Mouse (Mus musculus): ENCODE data around the gene Hnrnpab. TPM values are rescaled to one million over a fixed set of nuclear protein-coding genes. Genes with fewer than 3 reads are reported as not detected.

The Hnrnpab gene
- total RNA-seq (2014; fragmentation: Nextera tagmentation) (504 and 536 TPM in 2 replicates), total RNA-seq (2017) (669 and 683 TPM in 2 replicates), polyA plus RNA-seq (2012) (1,141 and 1,394 TPM in 2 replicates)

DNA sequence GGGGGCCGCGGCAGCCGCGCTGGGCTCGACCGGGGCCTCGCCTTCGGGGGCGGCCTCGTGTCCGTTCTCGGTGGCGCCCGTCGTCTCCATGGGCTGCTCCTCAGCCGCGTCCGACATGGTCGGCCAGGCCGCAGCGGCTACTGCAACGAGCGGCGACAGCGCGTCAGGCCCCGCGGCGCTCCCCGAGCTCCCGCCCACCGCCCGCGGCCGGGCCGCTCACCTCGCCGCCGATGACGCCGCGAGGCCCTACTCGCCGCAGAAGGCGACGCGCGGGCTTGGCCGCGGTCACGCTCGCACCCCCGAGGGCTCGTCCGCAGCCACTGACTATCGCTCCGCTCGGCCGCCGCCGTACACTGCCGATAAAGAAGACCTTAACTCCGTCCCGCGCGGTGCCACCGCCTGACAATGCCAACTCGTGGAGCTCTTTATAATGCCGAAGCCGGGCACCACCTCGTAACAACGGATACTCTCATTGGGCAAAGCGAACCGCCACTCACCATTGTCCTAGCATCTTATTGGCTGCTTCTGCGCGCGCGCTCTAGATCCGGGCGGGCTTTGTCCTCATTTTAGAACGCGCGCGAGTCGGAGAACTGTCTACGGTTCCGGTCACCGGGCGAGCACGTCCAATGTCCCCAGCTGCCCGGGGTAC, at the start of gene Hnrnpab:
Hnrnpab (minus strand) TSS at position 401 of the 649 bp plus-strand sequence.
- Histone ChIP-seq H3K4me1 (ENCODE audit: insufficient read depth, low read depth, low read length) (peaks cover 59% of the 10 kb centered on the region), H3K9me3 (replicated peaks) (no peaks in the 10 kb centered on the region), H3K36me3 (replicated peaks) (peaks cover 46% of the 10 kb centered on the region), H3K27me3 (ENCODE audit: insufficient read depth, low read length) (no peaks in the 10 kb centered on the region), H3K4me3 (ENCODE audit: low read depth, low read length) (peak within 1 kb of the TSS; percentile 96)
- peak; percentile 96 for DNase-seq (ENCODE audit: low spot score)
- ATAC-seq (ENCODE audit: extremely low read depth, insufficient number of reproducible peaks, low FRiP score, poor library complexity, severe bottlenecking), result peak; percentile 75
- TF ChIP-seq POLR2AphosphoS5 (IDR thresholded peaks at IDR 0.05; ENCODE audit: insufficient replicate concordance, low read depth, low read length), result no peak; the same call in 1 of the 2 replicates
- TF ChIP-seq CTCF (IDR thresholded peaks at IDR 0.05; ENCODE audit: low read depth, low read length), result no peak
- TF ChIP-seq GATA1 (IDR thresholded peaks at IDR 0.05; ENCODE audit: borderline replicate concordance, low read length), result no peak
- TF ChIP-seq TAL1 (conservative IDR thresholded peaks at IDR 0.05; ENCODE audit: low read depth, low read length), result no peak
- no peak for TF ChIP-seq GATA2 (IDR thresholded peaks at IDR 0.05; ENCODE audit: borderline replicate concordance, low read depth, low read length)

DNA sequence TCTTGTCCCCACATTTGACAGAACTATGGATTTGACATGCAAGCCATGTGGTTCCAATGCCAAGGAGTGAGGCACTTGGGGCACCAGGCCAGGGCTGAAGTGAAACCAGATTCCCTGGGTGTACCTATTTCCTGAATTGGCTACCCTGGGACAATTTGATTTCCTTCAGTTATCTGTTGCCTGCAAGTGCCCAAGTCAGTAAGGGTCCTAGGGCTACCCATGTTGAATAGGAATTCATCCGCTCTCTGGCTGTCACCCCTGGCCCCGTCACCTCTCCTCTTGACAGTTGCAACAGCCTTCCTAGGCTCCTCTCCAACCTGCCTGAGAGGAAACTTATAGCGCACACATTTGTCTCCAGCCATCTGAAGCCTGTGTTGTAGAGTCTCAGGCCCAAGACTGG, 48.2 kb upstream of the Hnrnpab start:
- ATAC-seq (ENCODE audit: extremely low read depth, insufficient number of reproducible peaks, low FRiP score, poor library complexity, severe bottlenecking) (no peak), DNase-seq (ENCODE audit: low spot score) (no peak)
- TF ChIP-seq POLR2AphosphoS5 (IDR thresholded peaks at IDR 0.05; ENCODE audit: insufficient replicate concordance, low read depth, low read length), result no peak
- no peak for TF ChIP-seq GATA1 (IDR thresholded peaks at IDR 0.05; ENCODE audit: borderline replicate concordance, low read length)
- no peak for TF ChIP-seq TAL1 (conservative IDR thresholded peaks at IDR 0.05; ENCODE audit: low read depth, low read length)
- no peak for TF ChIP-seq GATA2 (IDR thresholded peaks at IDR 0.05; ENCODE audit: borderline replicate concordance, low read depth, low read length)
- TF ChIP-seq CTCF (IDR thresholded peaks at IDR 0.05; ENCODE audit: low read depth, low read length), result no peak
- H3K27me3 ChIP-seq (ENCODE audit: insufficient read depth, low read length), result peaks cover 78% of the 10 kb centered on the region
- H3K9me3 ChIP-seq (replicated peaks), result peaks cover 9% of the 10 kb centered on the region
- no peaks in the 10 kb centered on the region for H3K36me3 ChIP-seq (replicated peaks)
- H3K4me3 ChIP-seq (ENCODE audit: low read depth, low read length), result no peak overlapping the region
- peaks cover 12% of the 10 kb centered on the region for H3K4me1 ChIP-seq (ENCODE audit: insufficient read depth, low read depth, low read length)

DNA sequence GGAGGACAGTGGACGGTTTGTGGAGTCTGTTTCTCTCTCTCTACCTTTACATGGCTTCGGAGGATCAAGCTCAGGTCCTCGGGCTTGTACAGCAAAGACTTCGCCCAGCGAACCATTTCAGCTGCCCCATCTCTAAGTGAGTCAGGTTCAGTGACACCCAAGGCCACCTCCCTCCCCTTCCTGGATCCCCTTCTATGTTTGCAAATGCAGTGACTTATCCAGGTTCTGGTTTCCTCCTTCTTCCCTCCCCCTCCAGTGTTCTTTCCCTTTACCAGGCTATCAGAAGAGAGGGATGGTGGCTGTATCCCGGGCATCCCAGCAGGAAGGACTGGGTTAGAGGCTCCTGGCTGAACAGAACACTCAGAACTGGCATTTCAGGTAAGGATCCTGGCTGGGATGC, 47.1 kb upstream of the Hnrnpab start:
- DNase-seq (ENCODE audit: low spot score) (no peak), ATAC-seq (ENCODE audit: extremely low read depth, insufficient number of reproducible peaks, low FRiP score, poor library complexity, severe bottlenecking) (no peak)
- Histone ChIP-seq H3K4me1 (ENCODE audit: insufficient read depth, low read depth, low read length) (peaks cover 12% of the 10 kb centered on the region), H3K9me3 (replicated peaks) (peaks cover 9% of the 10 kb centered on the region), H3K36me3 (replicated peaks) (no peaks in the 10 kb centered on the region), H3K27me3 (ENCODE audit: insufficient read depth, low read length) (peaks cover 81% of the 10 kb centered on the region), H3K4me3 (ENCODE audit: low read depth, low read length) (no peak overlapping the region; the same call in 1 of the 2 replicates)
- TF ChIP-seq TAL1 (conservative IDR thresholded peaks at IDR 0.05; ENCODE audit: low read depth, low read length) (no peak), GATA2 (IDR thresholded peaks at IDR 0.05; ENCODE audit: borderline replicate concordance, low read depth, low read length) (no peak), CTCF (IDR thresholded peaks at IDR 0.05; ENCODE audit: low read depth, low read length) (no peak), GATA1 (IDR thresholded peaks at IDR 0.05; ENCODE audit: borderline replicate concordance, low read length) (no peak), POLR2AphosphoS5 (IDR thresholded peaks at IDR 0.05; ENCODE audit: insufficient replicate concordance, low read depth, low read length) (no peak)

DNA sequence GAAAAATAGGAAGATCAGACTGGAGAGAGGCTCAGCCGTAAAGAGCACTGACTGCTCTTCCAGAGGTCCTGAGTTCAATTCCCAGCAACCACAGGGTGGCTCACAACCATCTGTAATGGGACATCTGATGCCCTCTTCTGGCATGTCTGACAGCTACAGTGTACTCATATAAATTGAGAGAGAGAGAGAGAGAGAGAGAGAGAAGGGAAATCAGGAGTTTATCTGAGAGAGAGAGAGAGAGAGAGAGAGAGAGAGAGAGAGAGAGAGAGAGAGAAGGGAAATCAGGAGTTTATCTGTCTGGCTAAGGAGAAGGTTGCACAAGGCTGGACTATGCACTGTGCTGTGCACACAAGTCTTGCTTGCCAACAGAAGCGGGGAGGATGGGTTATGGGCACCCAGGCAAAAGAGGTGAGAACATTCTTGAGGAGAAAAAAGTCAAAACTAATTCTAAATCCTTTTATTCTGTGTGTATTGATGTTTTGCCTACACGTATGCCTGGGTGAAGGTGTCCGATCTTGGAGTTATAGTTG, 46.3 kb upstream of the Hnrnpab start:
- H3K27me3 ChIP-seq (ENCODE audit: insufficient read depth, low read length), result peaks cover 79% of the 10 kb centered on the region
- peaks cover 12% of the 10 kb centered on the region for H3K4me1 ChIP-seq (ENCODE audit: insufficient read depth, low read depth, low read length)
- DNase-seq (ENCODE audit: low spot score), result no peak

DNA sequence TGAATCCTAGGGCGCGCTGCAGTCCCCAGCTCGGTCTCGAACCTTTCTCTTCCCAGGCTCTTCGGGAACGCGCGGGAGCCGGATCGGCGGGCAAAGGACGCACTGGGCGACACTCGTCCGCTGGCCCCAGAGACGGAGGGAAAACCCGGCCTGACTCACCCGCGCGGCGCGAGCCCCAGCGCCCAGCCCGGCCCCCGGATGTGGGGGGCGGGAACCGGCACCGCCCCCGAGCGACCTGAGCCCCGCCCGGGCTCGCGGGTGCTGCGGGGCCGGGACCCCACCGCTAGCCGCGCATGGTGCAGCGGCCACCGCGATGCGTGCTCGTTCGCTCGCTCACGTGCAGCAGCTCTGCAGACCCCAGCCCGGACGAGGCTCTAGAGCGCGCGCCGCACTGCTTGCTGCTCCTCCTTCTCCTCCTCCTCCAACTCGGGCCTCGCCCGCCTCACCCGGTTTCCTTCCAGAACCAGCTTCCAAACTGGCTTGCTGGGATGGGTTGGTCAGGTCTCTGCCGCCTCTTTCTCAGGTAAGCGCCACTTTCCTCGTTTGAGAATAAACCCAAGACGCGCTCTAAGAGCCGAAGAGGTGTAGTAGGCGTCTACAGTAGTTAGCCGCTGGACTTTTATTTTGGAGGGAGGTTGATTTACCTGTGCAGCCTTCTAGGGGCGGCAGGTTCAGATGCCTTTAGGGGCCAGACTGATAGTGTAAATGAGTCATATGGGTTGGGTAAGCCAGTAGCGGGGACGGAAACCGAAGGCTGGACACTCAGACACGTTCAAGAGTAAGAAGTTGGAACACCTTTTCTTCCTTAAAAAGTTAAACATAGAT, 44.3 kb upstream of the Hnrnpab start, which contains the start of the genes N4bp3 and D930048N14Rik:
N4bp3 (minus strand) TSS at position 152 of the 825 bp plus-strand sequence.
D930048N14Rik (plus strand) TSS at position 264 of the 825 bp plus-strand sequence.
- no peak for TF ChIP-seq GATA2 (IDR thresholded peaks at IDR 0.05; ENCODE audit: borderline replicate concordance, low read depth, low read length)
- TF ChIP-seq POLR2AphosphoS5 (IDR thresholded peaks at IDR 0.05; ENCODE audit: insufficient replicate concordance, low read depth, low read length), result no peak
- no peak for TF ChIP-seq TAL1 (conservative IDR thresholded peaks at IDR 0.05; ENCODE audit: low read depth, low read length)
- no peak for TF ChIP-seq CTCF (IDR thresholded peaks at IDR 0.05; ENCODE audit: low read depth, low read length)
- TF ChIP-seq GATA1 (IDR thresholded peaks at IDR 0.05; ENCODE audit: borderline replicate concordance, low read length), result no peak
- peaks cover 16% of the 10 kb centered on the region for H3K4me1 ChIP-seq (ENCODE audit: insufficient read depth, low read depth, low read length)

More for the DNA sequence above, 46.3 kb upstream of the Hnrnpab start:
- H3K4me3 ChIP-seq (ENCODE audit: low read depth, low read length), result no peak overlapping the region
- no peak for ATAC-seq (ENCODE audit: extremely low read depth, insufficient number of reproducible peaks, low FRiP score, poor library complexity, severe bottlenecking)
- H3K9me3 ChIP-seq (replicated peaks), result peaks cover 9% of the 10 kb centered on the region
- TF ChIP-seq GATA1 (IDR thresholded peaks at IDR 0.05; ENCODE audit: borderline replicate concordance, low read length) (no peak), CTCF (IDR thresholded peaks at IDR 0.05; ENCODE audit: low read depth, low read length) (no peak), GATA2 (IDR thresholded peaks at IDR 0.05; ENCODE audit: borderline replicate concordance, low read depth, low read length) (no peak), TAL1 (conservative IDR thresholded peaks at IDR 0.05; ENCODE audit: low read depth, low read length) (no peak), POLR2AphosphoS5 (IDR thresholded peaks at IDR 0.05; ENCODE audit: insufficient replicate concordance, low read depth, low read length) (no peak)
- no peaks in the 10 kb centered on the region for H3K36me3 ChIP-seq (replicated peaks)

More for the DNA sequence above, 44.3 kb upstream of the Hnrnpab start, which contains the start of the genes N4bp3 and D930048N14Rik:
- H3K9me3 ChIP-seq (replicated peaks), result peaks cover 9% of the 10 kb centered on the region
- no peaks in the 10 kb centered on the region for H3K36me3 ChIP-seq (replicated peaks)
- peaks cover 75% of the 10 kb centered on the region for H3K27me3 ChIP-seq (ENCODE audit: insufficient read depth, low read length)
- no peak for DNase-seq (ENCODE audit: low spot score)
- peak within 1 kb of the TSS; percentile 59; the same call in 1 of the 2 replicates for H3K4me3 ChIP-seq (ENCODE audit: low read depth, low read length)
- no peak for ATAC-seq (ENCODE audit: extremely low read depth, insufficient number of reproducible peaks, low FRiP score, poor library complexity, severe bottlenecking)

Data from G1E (cell line).